Mouse (Mus musculus): ENCODE measurements around the gene Tff3. TPM values are rescaled to one million over a fixed set of nuclear protein-coding genes. Genes with fewer than 3 reads are reported as not detected.

Gene Tff3
- polyA plus RNA-seq, 1 experiment from 2014 or later = 3.4 TPM

- Histone ChIP-seq H3K4me2 (ENCODE audit: low read depth, low read length) (no peak overlapping the region), H3K4me1 (ENCODE audit: control insufficient read depth, insufficient read depth, low read length) (peaks cover 27% of the 10 kb centered on the region), H3K9ac (ENCODE audit: low read length) (no peak overlapping the region), H3K27ac (ENCODE audit: low read length) (0 out of 2 replicates have a peak overlapping the region, but pooled peaks have one; percentile 21), H3K4me3 (ENCODE audit: low read length) (no peak overlapping the region), H3K36me3 (ENCODE audit: control insufficient read depth, insufficient read depth) (peaks cover 6% of the 10 kb centered on the region; the same call in 1 of the 2 replicates), H3K9me3 (replicated peaks; ENCODE audit: control insufficient read depth, low read length) (peaks cover 3% of the 10 kb centered on the region; the same call in 1 of the 2 replicates), H3K27me3 (ENCODE audit: control insufficient read depth, insufficient read depth, low read length) (no peaks in the 10 kb centered on the region)
- ATAC-seq (replicated peaks; ENCODE audit: extremely low read depth, insufficient read depth, low FRiP score) = no peak
- WGBS = 54% methylated on average over 5 of the region's 5 CpGs
Observed at GRCm38 (mm10) chr17:31088711-31089110, 40.7 kb downstream of the Tff3 start.

GRCm38 (mm10) chr17:31086196-31086595 is 43.2 kb downstream of the Tff3 start:
- 85% methylated on average over 7 of the region's 7 CpGs for WGBS

GRCm38 (mm10) chr17:31085519-31085918 is 43.9 kb downstream of the Tff3 start:
- WGBS = 66% methylated on average over 3 of the region's 3 CpGs
- Histone ChIP-seq H3K36me3 (ENCODE audit: control insufficient read depth, insufficient read depth) (0 out of 2 replicates have a peak, but pooled peaks cover 3% of the 10 kb centered on the region), H3K27me3 (ENCODE audit: control insufficient read depth, insufficient read depth, low read length) (no peaks in the 10 kb centered on the region), H3K4me2 (ENCODE audit: low read depth, low read length) (no peak overlapping the region), H3K9me3 (replicated peaks; ENCODE audit: control insufficient read depth, low read length) (no peaks in the 10 kb centered on the region), H3K27ac (ENCODE audit: low read length) (no peak overlapping the region), H3K4me3 (ENCODE audit: low read length) (no peak overlapping the region), H3K9ac (ENCODE audit: low read length) (no peak overlapping the region), H3K4me1 (ENCODE audit: control insufficient read depth, insufficient read depth, low read length) (peaks cover 21% of the 10 kb centered on the region)
- no peak for ATAC-seq (replicated peaks; ENCODE audit: extremely low read depth, insufficient read depth, low FRiP score)

More at GRCm38 (mm10) chr17:31086196-31086595, 43.2 kb downstream of the Tff3 start:
- no peak for ATAC-seq (replicated peaks; ENCODE audit: extremely low read depth, insufficient read depth, low FRiP score)
- no peak overlapping the region for H3K9ac ChIP-seq (ENCODE audit: low read length)
- no peaks in the 10 kb centered on the region for H3K27me3 ChIP-seq (ENCODE audit: control insufficient read depth, insufficient read depth, low read length)
- H3K27ac ChIP-seq (ENCODE audit: low read length) = no peak overlapping the region
- no peak overlapping the region for H3K4me2 ChIP-seq (ENCODE audit: low read depth, low read length)
- 0 out of 2 replicates have a peak, but pooled peaks cover 3% of the 10 kb centered on the region for H3K36me3 ChIP-seq (ENCODE audit: control insufficient read depth, insufficient read depth)
- peaks cover 25% of the 10 kb centered on the region for H3K4me1 ChIP-seq (ENCODE audit: control insufficient read depth, insufficient read depth, low read length)
- H3K4me3 ChIP-seq (ENCODE audit: low read length) = no peak overlapping the region
- no peaks in the 10 kb centered on the region for H3K9me3 ChIP-seq (replicated peaks; ENCODE audit: control insufficient read depth, low read length)

GRCm38 (mm10) chr17:31082296-31083078 is 47.0 kb downstream of the Tff3 start:
- ATAC-seq (replicated peaks; ENCODE audit: extremely low read depth, insufficient read depth, low FRiP score) = no peak
- H3K36me3 ChIP-seq (ENCODE audit: control insufficient read depth, insufficient read depth) = 0 out of 2 replicates have a peak, but pooled peaks cover 3% of the 10 kb centered on the region
- H3K27me3 ChIP-seq (ENCODE audit: control insufficient read depth, insufficient read depth, low read length) = no peaks in the 10 kb centered on the region
- H3K27ac ChIP-seq (ENCODE audit: low read length) = no peak overlapping the region
- 83% methylated on average over 4 of the region's 4 CpGs for WGBS
- H3K4me3 ChIP-seq (ENCODE audit: low read length) = no peak overlapping the region
- no peak overlapping the region for H3K4me2 ChIP-seq (ENCODE audit: low read depth, low read length)
- no peak overlapping the region for H3K9ac ChIP-seq (ENCODE audit: low read length)
- peaks cover 6% of the 10 kb centered on the region for H3K4me1 ChIP-seq (ENCODE audit: control insufficient read depth, insufficient read depth, low read length)
- no peaks in the 10 kb centered on the region for H3K9me3 ChIP-seq (replicated peaks; ENCODE audit: control insufficient read depth, low read length)

- H3K4me3 ChIP-seq (ENCODE audit: low read length) = no peak overlapping the region
- H3K27ac ChIP-seq (ENCODE audit: low read length) = peak overlapping the region; percentile 78
- H3K9ac ChIP-seq (ENCODE audit: low read length) = no peak overlapping the region
- WGBS = 46% methylated on average over 12 of the region's 12 CpGs
- 0 out of 2 replicates have a peak, but pooled peaks cover 3% of the 10 kb centered on the region for H3K36me3 ChIP-seq (ENCODE audit: control insufficient read depth, insufficient read depth)
- peaks cover 18% of the 10 kb centered on the region for H3K4me1 ChIP-seq (ENCODE audit: control insufficient read depth, insufficient read depth, low read length)
- no peaks in the 10 kb centered on the region for H3K9me3 ChIP-seq (replicated peaks; ENCODE audit: control insufficient read depth, low read length)
- no peak overlapping the region for H3K4me2 ChIP-seq (ENCODE audit: low read depth, low read length)
- peak; percentile 52; the same call in 1 of the 2 replicates for ATAC-seq (replicated peaks; ENCODE audit: extremely low read depth, insufficient read depth, low FRiP score)
- no peaks in the 10 kb centered on the region for H3K27me3 ChIP-seq (ENCODE audit: control insufficient read depth, insufficient read depth, low read length)
Observed at GRCm38 (mm10) chr17:31079078-31079840, 50.2 kb downstream of the Tff3 start.

GRCm38 (mm10) chr17:31078581-31078980 is 50.9 kb downstream of the Tff3 start:
- no peak overlapping the region for H3K4me3 ChIP-seq (ENCODE audit: low read length)
- H3K27ac ChIP-seq (ENCODE audit: low read length) = peak overlapping the region; percentile 78
- 78% methylated on average over 11 of the region's 11 CpGs for WGBS
- H3K36me3 ChIP-seq (ENCODE audit: control insufficient read depth, insufficient read depth) = 0 out of 2 replicates have a peak, but pooled peaks cover 3% of the 10 kb centered on the region
- no peaks in the 10 kb centered on the region for H3K9me3 ChIP-seq (replicated peaks; ENCODE audit: control insufficient read depth, low read length)
- H3K4me2 ChIP-seq (ENCODE audit: low read depth, low read length) = no peak overlapping the region
- H3K27me3 ChIP-seq (ENCODE audit: control insufficient read depth, insufficient read depth, low read length) = no peaks in the 10 kb centered on the region
- ATAC-seq (replicated peaks; ENCODE audit: extremely low read depth, insufficient read depth, low FRiP score) = no peak
- peaks cover 25% of the 10 kb centered on the region for H3K4me1 ChIP-seq (ENCODE audit: control insufficient read depth, insufficient read depth, low read length)
- H3K9ac ChIP-seq (ENCODE audit: low read length) = no peak overlapping the region

- H3K4me3 ChIP-seq (ENCODE audit: low read length) = no peak overlapping the region
- no peaks in the 10 kb centered on the region for H3K9me3 ChIP-seq (replicated peaks; ENCODE audit: control insufficient read depth, low read length)
- 55% methylated on average over 5 of the region's 5 CpGs for WGBS
- H3K36me3 ChIP-seq (ENCODE audit: control insufficient read depth, insufficient read depth) = no peaks in the 10 kb centered on the region
- peaks cover 35% of the 10 kb centered on the region for H3K4me1 ChIP-seq (ENCODE audit: control insufficient read depth, insufficient read depth, low read length)
- no peak for ATAC-seq (replicated peaks; ENCODE audit: extremely low read depth, insufficient read depth, low FRiP score)
- H3K4me2 ChIP-seq (ENCODE audit: low read depth, low read length) = no peak overlapping the region
- H3K27ac ChIP-seq (ENCODE audit: low read length) = peak overlapping the region; percentile 78; the same call in 1 of the 2 replicates
- no peaks in the 10 kb centered on the region for H3K27me3 ChIP-seq (ENCODE audit: control insufficient read depth, insufficient read depth, low read length)
- H3K9ac ChIP-seq (ENCODE audit: low read length) = no peak overlapping the region
Observed at GRCm38 (mm10) chr17:31077561-31077960, 51.9 kb downstream of the Tff3 start.

- no peak overlapping the region for H3K4me2 ChIP-seq (ENCODE audit: low read depth, low read length)
- peak overlapping the region; percentile 59 for H3K27ac ChIP-seq (ENCODE audit: low read length)
- H3K4me3 ChIP-seq (ENCODE audit: low read length) = no peak overlapping the region
- ATAC-seq (replicated peaks; ENCODE audit: extremely low read depth, insufficient read depth, low FRiP score) = no peak
- H3K9me3 ChIP-seq (replicated peaks; ENCODE audit: control insufficient read depth, low read length) = no peaks in the 10 kb centered on the region
- no peaks in the 10 kb centered on the region for H3K27me3 ChIP-seq (ENCODE audit: control insufficient read depth, insufficient read depth, low read length)
- H3K9ac ChIP-seq (ENCODE audit: low read length) = no peak overlapping the region
- H3K4me1 ChIP-seq (ENCODE audit: control insufficient read depth, insufficient read depth, low read length) = peaks cover 55% of the 10 kb centered on the region
- H3K36me3 ChIP-seq (ENCODE audit: control insufficient read depth, insufficient read depth) = no peaks in the 10 kb centered on the region
- WGBS = 76% methylated on average over 5 of the region's 5 CpGs
Observed at GRCm38 (mm10) chr17:31075471-31075870, 54.0 kb downstream of the Tff3 start.
